Mouse (Mus musculus) midbrain, embryonic 12.5 days (tissue): Measurements from ENCODE around the gene Olfr584. TPM values are rescaled to one million over a fixed set of nuclear protein-coding genes. Genes with fewer than 3 reads are reported as not detected.

Source experiments
- ATAC-seq: fragments of 200-750 bp; cut with Nextera tagmentation; 2 replicates; pipeline ENCODE4 v1.8.0; 2017; ENCODE audit warnings: low read depth, moderate TSS enrichment, moderate library complexity; ENCODE audit not compliant: low FRiP score
- H3K27ac ChIP-seq: fragments of 300-500 bp; sonication (generic); replicated peaks from 2 replicates; pipeline ENCODE4 v1.5.1; 2016; ENCODE audit warnings: mild to moderate bottlenecking
- H3K27me3 ChIP-seq: fragments of 300-500 bp; sonication (generic); 2 replicates; pipeline ENCODE4 v1.6.1; 2016; ENCODE audit warnings: mild to moderate bottlenecking
- H3K36me3 ChIP-seq: fragments of 300-500 bp; sonication (generic); 2 replicates; pipeline ENCODE4 v1.6.1; 2016
- H3K4me1 ChIP-seq: fragments of 300-500 bp; sonication (generic); 2 replicates; pipeline ENCODE4 v1.6.1; 2016
- H3K4me2 ChIP-seq: fragments of 300-500 bp; sonication (generic); replicated peaks from 2 replicates; pipeline ENCODE4 v1.6.1; 2016; ENCODE audit warnings: mild to moderate bottlenecking, moderate library complexity
- H3K4me3 ChIP-seq: fragments of 300-500 bp; sonication (generic); 2 replicates; pipeline ENCODE4 v1.5.1; 2016; ENCODE audit warnings: mild to moderate bottlenecking
- H3K9ac ChIP-seq: fragments of 300-500 bp; sonication (generic); replicated peaks from 2 replicates; pipeline ENCODE4 v1.6.1; 2016; ENCODE audit warnings: mild to moderate bottlenecking, moderate library complexity
- H3K9me3 ChIP-seq: fragments of 300-500 bp; sonication (generic); 2 replicates; pipeline ENCODE4 v1.6.1; 2016; ENCODE audit warnings: mild to moderate bottlenecking
- WGBS: fragments of 180-500 bp; shearing (Covaris S2); methylation state at CpG from one replicate; pipeline ENCODE4 v1.1.7; 2016; 5-methylcytosine and 5-hydroxymethylcytosine counted together
- polyA plus RNA-seq: library from polyadenylated mRNA; unstranded; fragments of >200 nt; fragmentation: Nextera tagmentation; extraction: Ambion mirVana; gene quantifications from 2 replicates; pipeline ENCODE4 v1.2.1, GENCODE M21; 2016

Olfr584 gene
- polyA plus RNA-seq = not detected in 2 replicates

DNA sequence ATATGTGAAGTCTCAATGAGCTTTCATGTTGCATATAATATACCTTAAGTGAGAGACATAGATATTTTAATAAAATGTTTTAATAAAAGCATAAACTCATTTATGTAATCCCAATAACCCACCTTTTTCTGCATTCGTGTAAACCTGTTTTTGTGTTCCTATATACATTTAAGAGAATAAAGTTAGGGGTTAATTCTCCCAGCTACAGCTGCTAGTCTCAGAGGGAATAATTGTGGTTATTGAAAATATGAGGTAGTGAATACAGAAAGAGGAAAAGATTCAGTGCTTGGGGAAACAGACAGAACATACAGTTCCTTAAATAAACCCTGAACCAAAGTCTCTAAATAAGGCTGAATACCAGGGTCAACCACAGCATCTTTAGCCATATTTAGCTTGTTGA, at the start of gene Olfr584:
Gene Olfr584, plus strand, starts transcription at position 301 of the 400 bp plus-strand sequence.
- Histone ChIP-seq H3K4me2 (no peak within 1 kb of the TSS), H3K4me1 (no peaks in the 10 kb centered on the region), H3K27ac (no peak within 1 kb of the TSS), H3K36me3 (no peaks in the 10 kb centered on the region), H3K27me3 (no peaks in the 10 kb centered on the region), H3K9ac (no peak within 1 kb of the TSS), H3K4me3 (no peak within 1 kb of the TSS), H3K9me3 (0 out of 2 replicates have a peak, but pooled peaks cover 10% of the 10 kb centered on the region)
- ATAC-seq = no peak
- 89% methylated on average over 1 of the region's 1 CpGs for WGBS

DNA sequence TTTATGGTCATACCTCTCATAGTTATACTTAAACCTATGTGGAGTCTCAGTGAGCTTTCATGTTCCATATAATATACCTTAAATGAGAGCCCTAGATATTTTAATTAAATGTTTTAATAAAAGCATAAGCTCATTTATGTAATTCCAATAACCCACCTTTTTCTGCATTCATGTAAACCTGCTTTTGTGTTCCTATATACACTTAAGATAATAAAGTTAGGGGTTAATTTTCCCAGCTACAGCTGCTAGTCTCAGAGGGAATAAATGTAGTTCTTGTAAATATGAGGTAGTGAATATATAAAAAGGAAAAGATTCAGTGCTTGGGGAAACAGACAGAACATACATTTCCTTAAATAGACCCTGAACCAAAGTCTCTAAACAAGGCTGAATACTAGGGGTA, 44.0 kb upstream of the Olfr584 start, which contains the start of gene Olfr582:
Gene Olfr582, plus strand, starts transcription at position 301 of the 400 bp plus-strand sequence.
- Histone ChIP-seq H3K27me3 (no peaks in the 10 kb centered on the region), H3K36me3 (no peaks in the 10 kb centered on the region), H3K4me2 (no peak within 1 kb of the TSS), H3K4me1 (no peaks in the 10 kb centered on the region), H3K9ac (no peak within 1 kb of the TSS), H3K4me3 (no peak within 1 kb of the TSS), H3K9me3 (no peaks in the 10 kb centered on the region), H3K27ac (no peak within 1 kb of the TSS)
- no peak for ATAC-seq

- ATAC-seq = no peak
- Histone ChIP-seq H3K9ac (no peak within 1 kb of the TSS), H3K4me2 (no peak within 1 kb of the TSS), H3K27ac (no peak within 1 kb of the TSS), H3K27me3 (no peaks in the 10 kb centered on the region), H3K9me3 (no peaks in the 10 kb centered on the region), H3K4me1 (no peaks in the 10 kb centered on the region), H3K4me3 (no peak within 1 kb of the TSS), H3K36me3 (no peaks in the 10 kb centered on the region)
- 84% methylated on average over 1 of the region's 1 CpGs for WGBS
Observed at GRCm38 (mm10) chr7:103051000-103051399, 30.7 kb upstream of the Olfr584 start, which contains the start of gene Olfr583. Olfr583 (plus strand) TSS chr7:103051300.

DNA sequence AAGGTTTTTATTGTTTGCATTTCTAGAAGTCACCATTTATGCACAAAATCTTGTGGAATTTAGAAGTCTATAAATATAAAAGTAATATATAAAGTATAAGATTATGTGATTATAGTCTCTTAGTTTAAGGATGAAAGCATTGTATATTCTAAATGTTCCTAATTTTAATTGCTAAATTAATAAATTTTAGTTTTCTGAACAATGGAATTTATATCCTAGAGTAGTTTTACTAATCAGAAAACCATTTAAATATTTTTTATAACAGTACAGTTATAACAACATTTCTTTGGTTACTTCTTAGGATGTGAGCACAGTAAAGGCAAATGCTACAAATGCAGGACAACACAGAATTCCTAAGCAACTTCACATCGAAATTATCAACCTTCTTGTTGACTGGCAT, 15.7 kb downstream of the Olfr584 start, which contains the start of gene Olfr585:
Gene Olfr585, plus strand, starts transcription at position 301 of the 400 bp plus-strand sequence.
- H3K4me3 ChIP-seq = no peak within 1 kb of the TSS
- no peak for ATAC-seq
- H3K9me3 ChIP-seq = no peaks in the 10 kb centered on the region
- H3K27ac ChIP-seq = no peak within 1 kb of the TSS
- H3K4me1 ChIP-seq = no peaks in the 10 kb centered on the region
- 91% methylated on average over 1 of the region's 1 CpGs for WGBS
- H3K36me3 ChIP-seq = no peaks in the 10 kb centered on the region
- H3K9ac ChIP-seq = no peak within 1 kb of the TSS
- no peak within 1 kb of the TSS for H3K4me2 ChIP-seq
- H3K27me3 ChIP-seq = no peaks in the 10 kb centered on the region

- Histone ChIP-seq H3K4me2 (no peak overlapping the region), H3K4me3 (no peak overlapping the region), H3K9me3 (no peaks in the 10 kb centered on the region), H3K27ac (no peak overlapping the region), H3K9ac (no peak overlapping the region), H3K4me1 (no peaks in the 10 kb centered on the region), H3K27me3 (no peaks in the 10 kb centered on the region), H3K36me3 (no peaks in the 10 kb centered on the region)
- WGBS = 45% methylated on average over 3 of the region's 3 CpGs
- no peak for ATAC-seq
Observed at GRCm38 (mm10) chr7:103119406-103119805, 37.7 kb downstream of the Olfr584 start.

- no peaks in the 10 kb centered on the region for H3K9me3 ChIP-seq
- H3K27ac ChIP-seq = no peak within 1 kb of the TSS
- no peaks in the 10 kb centered on the region for H3K4me1 ChIP-seq
- H3K27me3 ChIP-seq = no peaks in the 10 kb centered on the region
- no peak within 1 kb of the TSS for H3K9ac ChIP-seq
- no peak within 1 kb of the TSS for H3K4me2 ChIP-seq
- ATAC-seq = no peak
- WGBS = 90% methylated on average over 3 of the region's 3 CpGs
- H3K36me3 ChIP-seq = no peaks in the 10 kb centered on the region
- no peak within 1 kb of the TSS for H3K4me3 ChIP-seq
Observed at GRCm38 (mm10) chr7:103125538-103125937, 43.9 kb downstream of the Olfr584 start, which contains the start of gene Olfr586. Olfr586 (minus strand) TSS chr7:103125638.

Other genes with a start within 250 kb of the Olfr584 start
- gene Olfr566, start 223.1 kb upstream of the Olfr584 start, polyA plus RNA-seq = not detected in 2 replicates
- not detected in 2 replicates for gene Olfr568, start 204.8 kb upstream of the Olfr584 start, polyA plus RNA-seq
- not detected in 2 replicates for gene Olfr569, start 191.0 kb upstream of the Olfr584 start, polyA plus RNA-seq
- not detected in 2 replicates for gene Olfr570, start 187.3 kb upstream of the Olfr584 start, polyA plus RNA-seq
- gene Olfr571, start 164.3 kb upstream of the Olfr584 start, polyA plus RNA-seq = not detected in 2 replicates
- not detected in 2 replicates for gene Olfr572, start 157.5 kb upstream of the Olfr584 start, polyA plus RNA-seq
- not detected in 2 replicates for gene Olfr573-ps1, start 139.3 kb upstream of the Olfr584 start, polyA plus RNA-seq
- gene Olfr574, start 133.4 kb upstream of the Olfr584 start, polyA plus RNA-seq = not detected in 2 replicates
- not detected in 2 replicates for gene Olfr575, start 123.1 kb upstream of the Olfr584 start, polyA plus RNA-seq
- gene Olfr576, start 119.2 kb upstream of the Olfr584 start, polyA plus RNA-seq = not detected in 2 replicates
- gene Olfr577, start 105.9 kb upstream of the Olfr584 start, polyA plus RNA-seq = not detected in 2 replicates
- gene Olfr578, start 92.6 kb upstream of the Olfr584 start, polyA plus RNA-seq = not detected in 2 replicates
- not detected in 2 replicates for gene Olfr582, start 43.9 kb upstream of the Olfr584 start, polyA plus RNA-seq
- not detected in 2 replicates for gene Olfr583, start 30.6 kb upstream of the Olfr584 start, polyA plus RNA-seq
- gene Olfr585, start 15.8 kb downstream of the Olfr584 start, polyA plus RNA-seq = not detected in 2 replicates
- not detected in 2 replicates for gene Olfr586, start 43.8 kb downstream of the Olfr584 start, polyA plus RNA-seq
- not detected in 2 replicates for gene Olfr588-ps1, start 59.0 kb downstream of the Olfr584 start, polyA plus RNA-seq
- not detected in 2 replicates for gene Olfr589, start 74.5 kb downstream of the Olfr584 start, polyA plus RNA-seq
- gene Olfr591, start 96.5 kb downstream of the Olfr584 start, polyA plus RNA-seq = not detected in 2 replicates
- gene Olfr592, start 102.9 kb downstream of the Olfr584 start, polyA plus RNA-seq = not detected in 2 replicates
- gene Olfr593, start 130.0 kb downstream of the Olfr584 start, polyA plus RNA-seq = not detected in 2 replicates
- gene Olfr594, start 135.1 kb downstream of the Olfr584 start, polyA plus RNA-seq = not detected in 2 replicates
- not detected in 2 replicates for gene Usp17ld, start 170.6 kb downstream of the Olfr584 start, polyA plus RNA-seq
- not detected in 2 replicates for gene Olfr596, start 223.8 kb downstream of the Olfr584 start, polyA plus RNA-seq
- gene Olfr597, start 234.4 kb downstream of the Olfr584 start, polyA plus RNA-seq = not detected in 2 replicates
- not detected in 2 replicates for gene Olfr598, start 241.7 kb downstream of the Olfr584 start, polyA plus RNA-seq